ENCODE assay signal across 3 mouse cellular contexts in the genomic region with DNA sequence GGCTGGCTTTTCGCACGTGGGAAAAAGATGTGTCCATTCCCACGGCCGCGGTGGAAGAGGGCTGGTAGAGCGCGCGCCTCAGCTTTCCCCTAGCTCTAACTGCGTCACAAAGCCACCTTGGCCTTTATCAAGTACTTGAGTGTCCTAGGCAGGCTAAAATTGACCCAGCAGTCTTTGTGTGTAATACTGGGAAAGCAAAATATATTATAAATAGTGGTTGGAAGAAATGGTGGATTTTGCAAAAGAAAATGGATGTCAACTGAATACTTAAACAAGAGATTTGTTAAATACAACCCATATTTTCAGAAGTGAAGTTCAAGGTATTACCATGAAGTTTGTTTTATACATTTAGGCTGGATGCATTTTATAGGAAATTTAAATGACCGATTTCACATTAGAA. TPM values are rescaled to one million over a fixed set of nuclear protein-coding genes. Genes with fewer than 3 reads are reported as not detected.
"Had no signal": no experiment of that assay in that cellular context is flagged by ENCODE, and none has a peak within 500 bp of the region (broad histone marks: within the 10 kb centered on the region; RNA-seq: fewer than 3 reads in every experiment).

TSS of gene 1700034I23Rik (minus strand) at position 101 of the 400 bp plus-strand sequence.

RNA-seq across cellular contexts. Expression of gene 1700034I23Rik, which starts in this region (rescaled TPM):
- total RNA-seq: neutrophil, adult 5-6 weeks had no signal
- polyA plus RNA-seq: small intestine, adult 2 months; spleen, adult 2 months had no signal
